In genomic region chr6:30904033-30904432, GRCm38 (mm10) we compare ENCODE assay signal across 24 mouse cellular contexts. TPM values are rescaled to one million over a fixed set of nuclear protein-coding genes. Genes with fewer than 3 reads are reported as not detected.
"Had no signal": no experiment of that assay in that cellular context is flagged by ENCODE, and none has a peak within 500 bp of the region (broad histone marks: within the 10 kb centered on the region; RNA-seq: fewer than 3 reads in every experiment).

No protein-coding gene starts in this region.

- H3K27ac ChIP-seq: intestine, embryonic 15.5 days; left cerebral cortex, adult 2 months; liver, embryonic 13.5 days; midbrain, embryonic 15.5 days; neural tube, embryonic 12.5 days; neural tube, embryonic 15.5 days had no signal

- H3K27me3 ChIP-seq: intestine, embryonic 15.5 days; kidney, embryonic 15.5 days; liver, embryonic 13.5 days; midbrain, embryonic 15.5 days; neural tube, embryonic 12.5 days; neural tube, embryonic 15.5 days had no signal

- H3K4me1 ChIP-seq: intestine, embryonic 15.5 days; liver, embryonic 13.5 days; neural tube, embryonic 12.5 days had no signal

- DNase-seq: kidney, adult 18-20 months; kidney, postnatal 25 days; layer of hippocampus, postnatal 36 days; liver, embryonic 13.5 days; lung, adult 2 months; lung, postnatal 14 days; lung, postnatal 4 days; retina, postnatal 1 day; thymus, adult 2 months; thymus, postnatal 14 days; thymus, postnatal 4 days had no signal

- H3K4me2 ChIP-seq: intestine, embryonic 15.5 days; kidney, embryonic 15.5 days; liver, embryonic 13.5 days; midbrain, embryonic 11.5 days; midbrain, embryonic 15.5 days; neural tube, embryonic 12.5 days; neural tube, embryonic 15.5 days had no signal

- H3K4me3 ChIP-seq: intestine, embryonic 15.5 days; kidney, embryonic 15.5 days; left cerebral cortex, adult 2 months; liver, embryonic 13.5 days; midbrain, embryonic 15.5 days; neural tube, embryonic 12.5 days; neural tube, embryonic 15.5 days had no signal

- H3K9ac ChIP-seq: intestine, embryonic 15.5 days; kidney, embryonic 15.5 days; liver, embryonic 13.5 days; midbrain, embryonic 15.5 days; neural tube, embryonic 12.5 days; neural tube, embryonic 15.5 days had no signal

- ATAC-seq: intestine, embryonic 15.5 days; midbrain, embryonic 15.5 days had no signal

- H3K9me3 ChIP-seq: intestine, embryonic 15.5 days; kidney, embryonic 15.5 days; liver, embryonic 13.5 days; midbrain, embryonic 15.5 days; neural tube, embryonic 12.5 days; neural tube, embryonic 15.5 days had no signal

- H3K36me3 ChIP-seq: intestine, embryonic 15.5 days; kidney, embryonic 15.5 days; liver, embryonic 13.5 days; midbrain, embryonic 15.5 days; neural tube, embryonic 12.5 days; neural tube, embryonic 15.5 days had no signal

RNA-seq across cellular contexts. Expression of gene Tsga13, which starts 11.3 kb away (rescaled TPM):
- total RNA-seq: layer of hippocampus, postnatal 36 days; left cerebral cortex, adult 2 months; liver, adult 2 months; megakaryocyte progenitor cell, adult 5-6 weeks; megakaryocyte-erythroid progenitor cell, adult 5-6 weeks had no signal
- polyA plus RNA-seq: liver, adult 2 months; liver, embryonic 13.5 days; liver, embryonic 16.5 days; lung, adult 2 months; neural tube, embryonic 12.5 days; small intestine, adult 2 months; stomach, embryonic 16.5 days; thymus, adult 2 months had no signal

RNA-seq across cellular contexts. Expression of gene Klf14, which starts 54.8 kb away (rescaled TPM):
- total RNA-seq: liver, adult 2 months; megakaryocyte-erythroid progenitor cell, adult 5-6 weeks had no signal
- polyA plus RNA-seq: liver, adult 2 months; lung, adult 2 months; small intestine, adult 2 months had no signal
